Mouse (Mus musculus) liver, embryonic 14.5 days (tissue): Measurements from ENCODE around the gene Zfp46.
A peak's percentile ranks its signal among the peaks of the same experiment; 100 is the strongest.

ENCODE experiments used
- CTCF ChIP-seq: IDR thresholded peaks from 2 replicates; pipeline ENCODE4 v1.5.1; 2016; ENCODE audit warnings: antibody characterized with exemption, low read depth, control low read depth
- EP300 ChIP-seq: IDR thresholded peaks from 2 replicates; pipeline ENCODE4 v1.6.1; 2016; ENCODE audit warnings: antibody characterized with exemption, low read depth

DNA sequence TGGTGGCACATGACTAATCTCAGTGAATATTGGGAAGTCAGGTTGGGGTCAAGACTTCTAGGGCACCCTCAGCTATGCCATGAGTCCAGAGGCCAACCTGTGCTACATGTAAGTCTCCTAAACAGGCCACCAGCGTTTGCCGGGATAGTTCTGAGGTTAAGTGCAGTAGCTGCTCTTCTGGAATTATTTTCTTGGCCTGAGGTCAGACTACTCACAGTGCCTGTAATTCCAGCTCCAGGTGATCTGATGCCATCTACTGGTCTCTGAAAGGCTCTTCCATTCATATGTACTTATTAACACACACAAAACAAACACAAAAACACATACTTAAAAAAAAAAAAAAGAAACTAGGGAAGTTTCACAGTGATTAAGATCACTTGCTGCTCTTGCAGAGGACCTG, 39.7 kb downstream of the Zfp46 start:
- TF ChIP-seq CTCF (peak; percentile 22; the same call in 1 of the 2 replicates), EP300 (no peak)
